In genomic region chr14:55085324-55086008, GRCm38 (mm10) we compare ENCODE assay signal across 11 mouse cellular contexts. TPM values are rescaled to one million over a fixed set of nuclear protein-coding genes. Genes with fewer than 3 reads are reported as not detected.
DNase-seq lines count a peak whose midpoint lies in the region.
"Had no signal": no experiment of that assay in that cellular context is flagged by ENCODE, and none has a peak within 500 bp of the region (broad histone marks: within the 10 kb centered on the region; RNA-seq: fewer than 3 reads in every experiment).

No protein-coding gene starts in this region.

- 38% methylated on average over 9 of the region's 9 CpGs for WGBS in hindbrain, embryonic 10.5 days

- peaks cover 54% of the 10 kb centered on the region for H3K4me1 ChIP-seq in hindbrain, embryonic 10.5 days (replicated peaks)

- DNase-seq in cerebellum, adult 9-11 months, result peak; percentile 52
- no peak for DNase-seq in cerebellum, adult 9-10 months
- DNase-seq in ES-CJ7 (ENCODE audit: low read depth, low spot score), result peak; percentile 88
- peak; percentile 28 for DNase-seq in hindbrain, embryonic 10.5 days (ENCODE audit: low spot score)
- peak; percentile 83 to 84 for DNase-seq in kidney, postnatal 36 days
- DNase-seq in frontal cortex, postnatal 25 days (ENCODE audit: low spot score in 2 of 2), result no peak
- no peak for DNase-seq in B cell, adult 2 months
- DNase-seq in urinary bladder, postnatal 14 days (ENCODE audit: low spot score), result no peak
- DNase-seq: embryo, embryonic 11 days; thymus, postnatal 25 days had no signal

- H3K27me3 ChIP-seq in hindbrain, embryonic 10.5 days (ENCODE audit: insufficient read depth, poor library complexity, severe bottlenecking), result no peaks in the 10 kb centered on the region

- H3K4me3 ChIP-seq in hindbrain, embryonic 10.5 days, result no peak overlapping the region; the same call in 1 of the 2 replicates
- H3K4me3 ChIP-seq: myocyte had no signal

- H3K36me3 ChIP-seq in hindbrain, embryonic 10.5 days, result no peaks in the 10 kb centered on the region

- H3K9me3 ChIP-seq in hindbrain, embryonic 10.5 days, result no peaks in the 10 kb centered on the region

- H3K27ac ChIP-seq in hindbrain, embryonic 10.5 days, result peak overlapping the region; percentile 76

RNA-seq across cellular contexts. Expression of gene Zfhx2, which starts 6.7 kb away (rescaled TPM):
- 8.8 and 17.7 TPM in 2 replicates for polyA plus RNA-seq in hindbrain, embryonic 10.5 days (2016; fragmentation: Nextera tagmentation; extraction: Ambion mirVana)

RNA-seq across cellular contexts. Expression of gene Thtpa, which starts 9.1 kb away (rescaled TPM):
- 24.4 and 26.1 TPM in 2 replicates for polyA plus RNA-seq in hindbrain, embryonic 10.5 days (2016; fragmentation: Nextera tagmentation; extraction: Ambion mirVana)

RNA-seq across cellular contexts. Expression of gene Ap1g2, which starts 20.9 kb away (rescaled TPM):
- polyA plus RNA-seq in hindbrain, embryonic 10.5 days (2016; fragmentation: Nextera tagmentation; extraction: Ambion mirVana), result 14.5 and 16.3 TPM in 2 replicates

RNA-seq across cellular contexts. Expression of gene Jph4, which starts 31.3 kb away (rescaled TPM):
- 0.75 and 1.7 TPM in 2 replicates for polyA plus RNA-seq in hindbrain, embryonic 10.5 days (2016; fragmentation: Nextera tagmentation; extraction: Ambion mirVana)
- polyA plus RNA-seq: myocyte had no signal

Comparison
In these comparisons a context has a peak if more than half of its experiments do, and no peak if none do; other contexts are left out.
1. DNase-seq: peak in cerebellum, adult 9-11 months (single experiment), ES-CJ7 (single experiment), hindbrain, embryonic 10.5 days (single experiment) and kidney, postnatal 36 days (2 of 2); none in cerebellum, adult 9-10 months (single experiment), frontal cortex, postnatal 25 days (0 of 2), B cell, adult 2 months (0 of 2) and urinary bladder, postnatal 14 days (single experiment).